Mouse (Mus musculus): ENCODE data around the gene Rhox3f. TPM values are rescaled to one million over a fixed set of nuclear protein-coding genes. Genes with fewer than 3 reads are reported as not detected.
"Not testable (repeated sequence)": the region's sequence is repeated elsewhere in the genome, so short reads cannot be mapped to it uniquely, and the experiment has no call there.

Gene Rhox3f
- not detected for total RNA-seq (2021)
- long read RNA-seq, experiment 1: 0 reads
- long read RNA-seq, experiment 2: 0 reads

- DNase-seq; intact Hi-C loops (cut with DNase I): not testable (repeated sequence)
Observed at GRCm38 (mm10) chrX:37580692-37581091, at the start of gene Rhox3f. TSS of gene Rhox3f (plus strand) at chrX:37580992.

GRCm38 (mm10) chrX:37541719-37542118 lies 39.1 kb upstream of the Rhox3f start, which contains the start of gene Rhox3e:
TSS of gene Rhox3e (plus strand) at chrX:37542019.
- intact Hi-C loops (cut with DNase I); DNase-seq: not testable (repeated sequence)

- intact Hi-C loops (cut with DNase I): not testable (repeated sequence)
Observed at GRCm38 (mm10) chrX:37557112-37557511, 23.7 kb upstream of the Rhox3f start, which contains the start of gene Rhox4e. TSS of gene Rhox4e (plus strand) at chrX:37557412.

GRCm38 (mm10) chrX:37571105-37571504 lies 9.7 kb upstream of the Rhox3f start, which contains the start of gene Rhox2f:
TSS of gene Rhox2f (plus strand) at chrX:37571405.
- intact Hi-C loops (cut with DNase I); DNase-seq: not testable (repeated sequence)

More at GRCm38 (mm10) chrX:37557112-37557511, 23.7 kb upstream of the Rhox3f start, which contains the start of gene Rhox4e:
- not testable (repeated sequence) for DNase-seq

GRCm38 (mm10) chrX:37572638-37573037 lies 8.2 kb upstream of the Rhox3f start:
- intact Hi-C loops (cut with DNase I); DNase-seq: not testable (repeated sequence)

- intact Hi-C loops (cut with DNase I); DNase-seq: not testable (repeated sequence)
Observed at GRCm38 (mm10) chrX:37607604-37608003, 26.8 kb downstream of the Rhox3f start, which contains the start of gene Rhox4f. TSS of gene Rhox4f (minus strand) at chrX:37607704.

GRCm38 (mm10) chrX:37628512-37628911 lies 47.7 kb downstream of the Rhox3f start, which contains the start of gene Rhox3g:
TSS of gene Rhox3g (minus strand) at chrX:37628612.
- intact Hi-C loops (cut with DNase I); DNase-seq: not testable (repeated sequence)

Other genes with a start within 250 kb of the Rhox3f start
- gene Rhox3a2, start 201.0 kb upstream of the Rhox3f start, total RNA-seq (2021): not detected
- gene Rhox4a2, start 190.1 kb upstream of the Rhox3f start, total RNA-seq (2021): not detected
- not detected for gene Rhox2b, start 168.9 kb upstream of the Rhox3f start, total RNA-seq (2021)
- not detected for gene Rhox4b, start 148.5 kb upstream of the Rhox3f start, total RNA-seq (2021)
- not detected for gene Rhox2c, start 127.3 kb upstream of the Rhox3f start, total RNA-seq (2021)
- gene Rhox3c, start 122.4 kb upstream of the Rhox3f start, total RNA-seq (2021): not detected
- gene Rhox4c, start 100.7 kb upstream of the Rhox3f start, total RNA-seq (2021): not detected
- not detected for gene Rhox2d, start 87.6 kb upstream of the Rhox3f start, total RNA-seq (2021)
- not detected for gene Rhox4d, start 66.6 kb upstream of the Rhox3f start, total RNA-seq (2021)
- gene Rhox2e, start 50.5 kb upstream of the Rhox3f start, total RNA-seq (2021): not detected
- under 1 TPM in 1 of 2 experiments, not detected in 1; 0.76 TPM for gene Rhox3e, start 39.0 kb upstream of the Rhox3f start, total RNA-seq (2021)
- gene Rhox4e, start 23.6 kb upstream of the Rhox3f start, total RNA-seq (2021): not detected
- gene Rhox2f, start 9.6 kb upstream of the Rhox3f start, total RNA-seq (2021): not detected
- gene Rhox4f, start 26.7 kb downstream of the Rhox3f start, total RNA-seq (2021): not detected
- gene Rhox3g, start 47.6 kb downstream of the Rhox3f start, total RNA-seq (2021): not detected
- gene Rhox2g, start 62.5 kb downstream of the Rhox3f start, total RNA-seq (2021): not detected
- not detected for gene Rhox4g, start 70.3 kb downstream of the Rhox3f start, total RNA-seq (2021)
- not detected for gene Rhox3h, start 87.8 kb downstream of the Rhox3f start, total RNA-seq (2021)
- gene Rhox2h, start 92.3 kb downstream of the Rhox3f start, total RNA-seq (2021): not detected
- gene Rhox5, start 223.8 kb downstream of the Rhox3f start, total RNA-seq (2021): not detected
- gene Rhox6, start 245.9 kb downstream of the Rhox3f start, total RNA-seq (2021): not detected